Mouse (Mus musculus): Measurements from ENCODE around the gene Ears2.

The Ears2 gene

DNA sequence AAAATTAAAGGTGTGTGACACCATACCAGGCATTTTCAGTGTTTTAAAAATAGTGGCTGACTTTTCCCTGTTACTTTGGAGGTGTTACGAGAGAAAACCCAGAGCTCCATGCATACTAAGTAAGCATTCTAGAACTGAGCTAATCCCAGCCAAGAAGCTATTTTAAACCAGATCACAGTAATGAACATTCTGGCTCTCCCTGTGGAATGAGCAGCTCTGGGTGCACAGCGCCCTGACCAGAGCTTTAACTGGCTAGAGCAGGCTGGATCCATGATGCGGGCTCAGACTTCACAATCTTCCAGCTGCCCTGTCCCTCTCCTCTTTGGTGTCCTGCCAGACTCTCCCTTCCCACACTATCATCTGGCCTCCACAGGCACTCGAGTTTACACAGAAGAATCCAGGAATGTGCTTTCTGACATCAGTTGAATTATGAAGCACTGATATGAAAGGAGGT is 21.9 kb downstream of the Ears2 start:
- DNase-seq (ENCODE audit: low spot score in 2 of 2), result peak in 1 of 2 experiments; percentile 9

DNA sequence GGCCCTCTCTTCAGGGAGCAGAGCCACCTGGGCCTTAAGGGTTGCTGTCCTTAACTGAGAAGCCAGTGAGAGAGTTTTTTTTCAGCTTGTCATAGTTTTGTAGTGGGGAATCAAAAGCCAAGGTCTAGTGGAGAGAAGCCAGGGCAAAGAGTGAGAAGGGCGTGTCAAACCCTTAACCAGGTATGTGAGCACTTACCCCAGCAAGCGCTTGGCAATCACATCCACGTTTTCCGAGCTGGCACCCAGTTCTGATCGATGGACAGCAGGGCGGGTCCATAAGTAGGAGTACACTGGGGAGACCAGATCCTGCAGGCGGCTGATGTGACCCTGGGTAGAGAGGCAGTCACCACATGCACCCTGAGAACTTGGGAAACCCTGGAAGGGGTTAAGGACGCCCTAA is 23.0 kb downstream of the Ears2 start:
- DNase-seq (ENCODE audit: low spot score in 2 of 2), result no peak

DNA sequence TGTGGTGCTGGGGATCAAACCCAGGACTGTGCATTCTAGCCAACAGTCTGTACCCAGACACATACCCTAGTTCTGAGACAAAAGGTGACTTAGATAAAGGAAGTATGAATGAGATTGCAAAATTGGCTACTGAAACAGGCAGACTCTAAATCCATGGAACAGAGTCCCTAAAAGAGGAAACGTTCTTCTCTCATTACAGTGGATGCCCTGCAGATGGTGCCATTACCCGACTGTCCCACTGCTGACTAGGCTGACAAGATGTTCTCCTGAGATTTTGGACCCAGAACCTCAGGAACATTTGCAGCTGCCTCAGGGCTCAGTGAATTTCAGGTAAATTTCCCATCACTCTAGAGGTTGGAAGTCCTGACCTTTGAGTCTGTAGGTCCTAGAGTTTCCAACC is 32.7 kb downstream of the Ears2 start:
- no peak for DNase-seq (ENCODE audit: low spot score in 2 of 2)

DNA sequence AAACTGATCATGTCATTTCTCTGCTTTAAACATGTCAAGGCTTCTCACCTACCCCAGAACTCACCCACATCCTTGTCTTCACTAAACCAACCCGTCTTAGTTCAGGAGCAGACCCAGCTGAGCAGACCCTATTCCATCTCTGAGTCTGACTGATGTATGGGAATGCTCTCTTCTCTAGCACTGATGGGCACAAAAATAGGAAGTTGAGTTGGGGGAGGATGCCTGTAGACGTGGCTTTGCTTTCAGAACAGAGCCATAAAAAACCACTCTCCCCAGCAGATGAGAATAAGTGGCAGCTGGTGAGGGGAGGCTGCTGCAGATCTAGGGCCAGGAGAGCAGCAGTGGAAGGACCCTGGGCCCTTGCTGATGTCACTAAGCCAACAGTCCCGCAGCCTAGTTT is 33.7 kb downstream of the Ears2 start:
- no peak for DNase-seq (ENCODE audit: low spot score in 2 of 2)

DNA sequence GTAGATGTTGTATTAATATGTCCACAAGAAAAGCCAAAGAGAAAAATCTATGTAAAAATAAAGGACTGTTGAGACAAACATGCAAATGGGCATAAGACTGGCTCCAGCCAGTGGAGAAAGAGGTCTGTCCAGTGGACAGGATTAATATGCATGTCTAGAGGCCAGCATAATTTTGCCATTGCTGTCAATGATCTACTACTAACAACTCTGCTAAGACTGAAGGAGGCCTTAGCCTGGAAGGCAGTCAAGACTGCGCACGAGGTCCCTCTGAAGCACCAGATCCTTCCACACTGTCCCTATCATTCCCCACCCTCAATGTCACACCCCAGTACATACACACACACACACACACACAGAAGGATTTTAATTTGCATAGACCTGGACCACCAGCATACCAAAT is 44.9 kb downstream of the Ears2 start:
- no peak for DNase-seq (ENCODE audit: low spot score in 2 of 2)

DNA sequence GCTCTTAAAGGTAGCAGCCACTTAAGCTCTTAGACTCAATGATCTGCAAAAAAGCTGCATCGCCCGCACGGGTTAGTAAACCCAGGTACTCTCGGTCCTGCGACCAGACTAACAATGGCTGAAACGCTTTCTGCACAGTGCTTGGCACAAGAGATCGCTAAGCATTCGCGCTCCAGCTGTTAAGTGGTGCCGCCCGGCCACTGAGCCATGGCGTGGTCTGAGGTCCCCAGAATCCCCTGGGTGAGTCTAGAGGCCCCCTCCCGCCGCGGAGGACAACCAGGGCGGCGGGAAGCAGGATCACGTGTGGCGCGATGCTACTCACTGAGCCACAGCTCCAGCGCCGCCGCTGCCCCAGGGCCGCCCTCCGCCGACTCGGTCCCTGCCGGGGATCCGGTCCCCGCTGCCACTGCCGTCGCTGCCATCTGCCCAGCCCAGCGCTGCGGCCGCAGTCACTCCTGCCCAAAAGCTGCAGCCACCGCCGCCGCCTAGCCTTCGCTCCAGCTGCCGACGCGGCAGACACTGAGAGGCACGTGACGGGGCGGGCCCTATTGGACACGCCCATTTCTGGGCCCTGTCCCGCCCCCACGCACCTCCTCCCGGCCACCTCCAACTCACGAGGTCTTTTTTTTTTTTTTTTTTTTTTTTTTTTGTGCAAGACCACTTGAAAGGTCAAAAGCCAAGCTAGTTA is 46.3 kb downstream of the Ears2 start, which contains the start of gene Gga2:
Gene Gga2 (minus strand): TSS at position 556 of the 688 bp plus-strand sequence.
- peak; percentile 67 to 76 for DNase-seq (ENCODE audit: low spot score in 2 of 2)

DNA sequence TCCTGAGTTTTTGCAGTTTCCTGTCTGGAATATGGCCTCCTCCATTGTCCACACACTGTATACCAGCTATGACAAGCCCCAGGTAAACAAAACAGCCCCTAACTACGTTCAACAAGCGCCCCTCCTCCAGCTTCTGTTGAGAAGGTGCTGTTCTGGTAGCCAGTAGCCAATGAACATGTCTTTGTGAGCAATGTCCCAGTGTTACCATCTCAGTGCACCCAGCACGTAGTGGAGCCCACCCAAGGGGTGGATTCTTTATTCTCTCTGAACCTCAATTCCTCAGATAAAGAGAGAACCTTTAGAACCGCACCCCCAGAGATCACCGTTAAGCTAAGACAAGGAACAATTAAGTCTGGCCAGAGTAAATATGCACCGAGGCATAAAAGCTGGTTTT is 46.8 kb downstream of the Ears2 start:
- DNase-seq (ENCODE audit: low spot score in 2 of 2), result no peak

DNA sequence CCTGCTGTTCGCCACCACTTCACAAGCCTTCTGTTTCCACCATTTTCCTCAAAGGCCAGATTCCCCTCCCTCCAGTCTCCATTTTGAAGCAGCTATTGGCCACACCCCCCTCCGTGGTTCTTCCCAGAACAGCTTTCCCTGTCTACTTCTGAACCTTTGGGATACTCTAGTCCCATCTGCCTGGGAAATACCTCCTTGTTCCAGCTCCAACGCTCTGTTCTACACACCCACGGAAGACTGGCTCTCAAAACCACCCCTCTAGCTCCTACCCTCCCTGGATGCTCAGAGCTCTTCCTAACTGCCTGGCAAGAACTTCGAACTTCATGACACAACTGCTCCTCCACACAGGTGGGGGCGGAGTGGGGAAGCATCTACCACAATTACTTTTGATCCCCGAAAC is 48.1 kb downstream of the Ears2 start:
- peak in 1 of 2 experiments; percentile 33 for DNase-seq (ENCODE audit: low spot score in 2 of 2)

DNA sequence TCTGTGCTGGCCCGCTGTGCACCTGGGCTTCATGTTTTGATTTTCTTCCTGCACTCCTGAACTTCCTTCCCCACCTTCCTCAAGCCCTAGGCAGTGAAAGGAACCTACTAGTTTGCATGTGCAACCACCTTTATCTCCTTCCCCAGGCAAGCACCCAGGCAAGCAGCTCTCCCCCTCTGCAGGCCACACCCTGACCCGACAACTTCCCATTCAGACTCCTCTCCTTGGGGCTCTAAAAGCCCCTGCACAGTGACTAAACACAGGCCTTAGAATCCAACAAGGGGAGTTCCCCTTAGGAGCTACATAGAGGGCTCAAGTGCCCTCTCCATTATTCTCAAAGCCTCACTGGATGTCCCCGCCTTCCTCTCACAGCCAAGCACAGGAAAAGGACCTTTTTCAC is 48.8 kb downstream of the Ears2 start:
- no peak for DNase-seq (ENCODE audit: low spot score in 2 of 2)

DNA sequence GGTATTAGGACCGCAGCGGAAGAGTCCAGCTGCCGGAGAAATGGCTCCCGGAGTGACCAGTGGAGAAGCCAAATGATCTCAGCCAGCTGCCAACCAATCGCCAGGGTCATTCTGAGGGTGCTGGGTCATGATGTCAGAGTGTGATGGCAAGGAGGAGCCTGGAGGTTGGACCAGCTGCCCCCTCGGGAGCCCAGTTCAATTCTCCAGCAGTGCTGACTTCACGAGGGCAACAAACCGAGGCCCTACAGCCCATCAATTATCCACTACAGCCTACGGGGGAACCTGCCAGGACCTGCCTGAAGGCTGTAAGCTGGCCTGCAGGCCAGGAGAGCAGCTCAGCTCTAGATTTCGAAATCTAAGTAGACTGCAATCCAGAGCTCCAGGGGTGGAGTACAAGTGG is 51.3 kb downstream of the Ears2 start:
- DNase-seq (ENCODE audit: low spot score in 2 of 2), result no peak

DNA sequence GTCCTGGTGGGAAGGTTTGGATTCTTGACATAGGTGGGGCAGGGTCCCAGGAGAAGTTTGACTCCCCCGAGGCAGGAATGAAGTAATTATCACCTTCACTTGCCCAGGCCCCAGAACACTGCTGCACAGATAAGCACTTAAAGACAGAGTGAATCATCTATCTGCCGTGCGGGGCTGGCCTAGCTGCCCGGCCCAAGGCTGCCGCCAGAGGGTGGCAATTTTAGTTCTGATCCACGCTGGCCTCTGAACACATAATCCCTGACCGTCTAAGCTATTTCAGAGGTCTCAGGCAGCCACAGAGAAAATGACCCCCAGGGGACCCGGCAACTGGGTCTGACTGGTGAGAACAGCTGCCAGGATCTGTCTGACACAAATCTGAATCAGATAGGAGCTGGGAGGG is 52.0 kb downstream of the Ears2 start:
- DNase-seq (ENCODE audit: low spot score in 2 of 2), result no peak

DNA sequence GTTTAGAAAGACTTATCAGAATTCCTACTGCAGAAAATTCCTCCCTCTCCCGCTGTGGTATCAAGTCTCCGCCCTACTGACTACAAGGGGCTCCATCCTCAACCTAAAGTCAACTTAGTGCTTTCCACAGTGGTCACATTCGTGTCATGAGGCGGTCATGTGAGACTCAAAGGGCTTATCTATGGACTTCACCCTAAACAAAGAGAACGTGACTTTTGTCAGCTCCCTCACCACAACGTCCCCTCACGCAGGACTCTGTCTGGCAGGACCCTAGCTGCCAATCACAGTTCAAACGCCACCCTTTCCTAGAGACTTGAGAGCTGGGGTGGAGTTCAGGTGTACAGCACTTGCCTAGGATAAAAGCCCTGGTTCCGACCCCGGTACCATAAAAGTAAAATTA is 54.1 kb downstream of the Ears2 start:
- no peak for DNase-seq (ENCODE audit: low spot score in 2 of 2)

DNA sequence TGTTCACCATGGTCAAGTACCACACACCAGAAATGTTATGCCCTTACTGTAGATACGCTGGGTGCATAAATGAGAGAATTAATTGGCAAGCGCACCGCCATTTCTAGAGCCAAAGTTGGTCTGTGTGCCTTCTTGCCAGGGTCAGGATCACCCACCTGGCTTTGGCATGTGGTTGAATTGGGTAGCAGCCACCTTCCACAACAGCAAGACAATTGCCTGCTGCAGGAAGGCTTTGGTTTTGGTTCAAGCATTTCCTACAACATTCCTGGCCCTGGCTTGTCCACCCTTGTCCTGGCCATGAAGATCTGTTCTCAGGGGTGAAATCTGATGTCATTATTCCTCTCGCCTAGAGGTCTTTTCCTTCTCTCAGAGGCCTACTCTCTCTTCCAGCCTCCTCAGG is 54.7 kb downstream of the Ears2 start:
- DNase-seq (ENCODE audit: low spot score in 2 of 2), result no peak

DNA sequence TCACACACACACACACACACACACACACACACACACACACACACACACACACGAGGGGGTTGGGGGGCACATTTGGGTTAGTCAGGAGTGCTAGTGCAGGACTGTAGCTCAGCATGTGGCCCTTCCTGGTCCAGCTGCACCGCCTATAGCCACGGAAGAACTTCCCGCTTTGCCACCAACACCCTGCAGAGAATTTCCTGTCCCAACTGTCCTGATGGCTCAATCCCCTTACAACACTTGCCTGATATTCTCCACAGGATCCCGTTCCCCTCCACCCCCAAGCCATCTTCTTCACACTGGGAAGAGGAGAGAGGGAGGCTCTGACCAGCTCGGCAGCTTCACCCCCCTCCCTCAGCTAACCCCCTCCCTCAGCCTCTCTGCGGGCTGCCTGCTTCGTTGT is 66.7 kb downstream of the Ears2 start:
- DNase-seq (ENCODE audit: low spot score in 2 of 2), result no peak

DNA sequence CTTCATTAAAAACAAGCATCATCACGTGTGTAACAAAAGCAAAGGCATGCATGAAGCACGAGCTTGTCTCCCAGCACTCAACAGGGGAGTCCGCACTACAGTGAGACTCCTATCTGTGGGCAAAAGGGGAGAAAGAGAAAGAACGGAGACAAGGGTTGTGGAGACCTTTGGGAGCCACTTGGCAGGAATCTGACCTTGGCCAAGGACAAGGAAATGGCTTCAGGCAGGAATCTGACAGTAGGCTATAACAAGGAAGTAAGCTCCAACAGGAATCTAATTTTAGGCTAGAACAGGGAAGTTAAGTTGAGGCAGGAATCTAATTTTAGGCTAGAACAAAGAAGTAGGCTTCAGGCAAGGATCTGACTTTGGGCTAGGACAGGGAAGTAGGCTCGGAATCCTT is 71.1 kb downstream of the Ears2 start:
- DNase-seq (ENCODE audit: low spot score in 2 of 2), result no peak
